Mouse (Mus musculus): ENCODE data around the gene Pus7.
"Not testable (repeated sequence)": the region's sequence is repeated elsewhere in the genome, so short reads cannot be mapped to it uniquely, and the experiment has no call there.

Pus7 gene

DNA sequence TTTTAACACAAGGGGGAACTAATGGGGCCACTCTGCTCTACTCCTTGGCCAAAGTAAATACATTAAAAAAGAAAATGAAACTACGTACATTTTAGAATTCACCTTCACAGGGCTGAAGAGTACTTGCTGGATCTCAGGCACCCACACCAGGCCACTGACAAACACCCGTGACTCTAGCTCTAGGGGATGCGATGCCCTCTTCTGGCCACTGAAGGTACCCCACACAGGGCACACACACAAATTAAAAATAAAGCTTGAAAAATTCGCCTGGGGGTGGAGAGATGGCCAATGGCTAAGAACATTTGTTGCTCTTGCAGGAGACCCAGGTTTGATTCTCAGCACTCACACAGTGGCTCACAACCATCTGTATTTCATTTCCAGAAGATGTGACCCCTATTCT is 27.1 kb downstream of the Pus7 start:
- DNase-seq (ENCODE audit: low read depth, low spot score) = no peak

DNA sequence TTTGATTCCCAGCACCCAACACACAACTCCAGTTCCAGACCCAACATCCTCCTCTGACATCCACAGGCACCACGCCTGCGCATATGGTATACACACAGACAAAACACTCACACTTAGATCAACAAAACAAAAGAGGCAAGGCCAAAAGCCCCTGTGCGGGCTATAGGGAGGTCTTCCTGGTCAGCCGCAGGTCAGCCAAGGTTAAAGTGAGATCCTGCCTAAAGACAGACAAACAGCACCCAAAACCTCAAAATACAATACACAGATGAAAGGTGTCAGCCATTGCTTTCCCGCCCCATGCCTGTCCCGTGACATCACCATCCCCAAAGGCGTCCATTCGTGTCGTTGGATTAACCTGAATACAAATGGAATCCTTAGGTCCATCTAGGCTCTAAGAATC is 27.9 kb downstream of the Pus7 start:
- no peak for DNase-seq (ENCODE audit: low read depth, low spot score)

DNA sequence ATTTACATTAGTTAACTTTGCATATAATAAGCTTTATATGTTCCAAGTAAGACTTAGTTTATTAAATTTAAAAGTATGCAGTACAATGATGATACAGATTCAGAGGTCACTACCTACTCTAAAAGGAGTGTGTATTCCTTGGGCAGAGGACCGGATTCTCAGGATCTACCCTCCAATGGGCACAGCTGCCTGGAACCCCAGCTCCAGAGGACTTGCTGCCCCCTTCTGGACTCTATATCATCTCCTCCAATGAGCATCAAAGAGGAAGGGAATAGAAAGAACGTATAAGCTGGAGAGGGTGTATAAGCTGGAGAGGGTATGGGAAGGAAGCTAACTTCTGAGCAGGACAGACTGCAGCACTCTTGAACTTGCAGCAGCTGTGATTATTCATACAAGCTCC is 33.6 kb downstream of the Pus7 start:
- peak; percentile 40 for DNase-seq (ENCODE audit: low read depth, low spot score)

DNA sequence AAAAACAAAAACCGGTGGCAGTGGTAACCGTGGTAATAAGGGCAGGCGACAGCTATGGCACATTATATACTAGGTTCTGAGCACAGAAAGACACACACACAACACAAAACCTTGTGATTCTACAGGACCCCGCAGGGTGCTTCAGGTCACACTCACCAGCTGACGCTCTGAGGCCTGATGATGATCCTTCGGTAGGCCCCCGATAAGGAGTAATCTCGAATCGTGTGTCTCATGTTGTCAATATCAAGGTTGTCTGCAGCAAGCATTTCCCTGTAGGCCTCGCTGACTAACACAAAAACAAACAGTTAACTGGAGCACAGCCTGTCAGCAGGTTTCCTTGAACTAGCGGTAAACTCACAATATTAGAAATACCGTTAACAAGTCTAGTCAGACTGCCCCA is 40.2 kb downstream of the Pus7 start:
- DNase-seq (ENCODE audit: low read depth, low spot score) = no peak

DNA sequence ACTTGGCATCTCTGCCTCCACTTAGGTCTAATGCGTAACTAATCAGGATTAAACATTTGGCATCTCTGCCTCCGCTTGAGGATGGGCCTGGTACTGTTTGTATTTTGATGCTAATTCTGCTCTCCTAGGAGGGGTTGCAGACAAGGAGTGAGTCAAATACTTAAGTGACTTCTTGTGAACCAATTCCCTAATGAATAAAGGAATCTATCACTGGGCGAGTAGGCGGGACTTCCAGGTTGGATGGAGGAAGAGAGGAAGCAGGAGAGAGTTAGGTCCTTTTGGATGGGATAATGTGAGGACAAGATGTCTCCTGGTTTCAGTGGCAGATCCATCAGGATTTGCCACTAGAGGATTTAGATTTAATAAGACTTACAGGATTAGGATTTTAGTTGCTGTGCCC is 46.4 kb downstream of the Pus7 start:
- no peak for DNase-seq (ENCODE audit: low read depth, low spot score)

DNA sequence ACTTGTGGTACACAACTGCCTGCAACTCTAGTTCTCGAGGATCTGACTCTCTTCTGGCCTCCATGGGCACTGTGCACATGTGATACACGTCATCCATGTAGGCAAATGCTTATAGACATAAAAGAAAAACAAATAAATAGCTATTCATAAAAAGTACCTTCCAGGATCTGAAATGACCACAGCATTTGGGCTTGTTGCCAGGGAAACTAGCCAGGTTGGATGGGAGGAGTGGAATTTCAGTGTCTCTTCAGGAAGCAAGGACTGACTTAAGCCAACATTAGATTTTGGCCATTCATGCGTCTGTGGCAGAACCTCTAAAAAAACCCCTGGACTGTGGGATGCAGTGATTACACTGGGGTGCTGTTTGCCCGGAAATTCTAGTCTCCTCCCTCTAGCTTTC is 47.1 kb downstream of the Pus7 start:
- peak; percentile 82 for DNase-seq (ENCODE audit: low read depth, low spot score)

DNA sequence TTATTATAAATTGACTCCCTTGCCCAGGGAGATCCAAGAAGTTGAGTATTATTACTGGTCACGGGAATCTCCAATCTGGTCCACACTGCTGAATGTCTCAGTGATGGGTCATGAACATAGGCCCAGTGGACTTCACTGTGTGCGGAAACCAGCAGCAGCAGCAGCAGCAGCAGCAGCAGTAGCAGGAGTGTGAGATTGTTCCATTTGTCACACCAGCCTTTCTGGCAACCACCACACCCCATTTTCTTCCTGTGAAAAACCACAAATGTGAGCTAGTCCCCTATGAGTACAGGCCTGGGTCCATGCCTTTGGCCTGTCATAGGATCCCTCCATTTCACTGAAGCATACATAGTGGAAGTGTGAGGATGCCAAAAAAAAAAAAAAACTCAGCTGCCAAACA is 61.6 kb downstream of the Pus7 start:
- DNase-seq (ENCODE audit: low read depth, low spot score) = no peak

DNA sequence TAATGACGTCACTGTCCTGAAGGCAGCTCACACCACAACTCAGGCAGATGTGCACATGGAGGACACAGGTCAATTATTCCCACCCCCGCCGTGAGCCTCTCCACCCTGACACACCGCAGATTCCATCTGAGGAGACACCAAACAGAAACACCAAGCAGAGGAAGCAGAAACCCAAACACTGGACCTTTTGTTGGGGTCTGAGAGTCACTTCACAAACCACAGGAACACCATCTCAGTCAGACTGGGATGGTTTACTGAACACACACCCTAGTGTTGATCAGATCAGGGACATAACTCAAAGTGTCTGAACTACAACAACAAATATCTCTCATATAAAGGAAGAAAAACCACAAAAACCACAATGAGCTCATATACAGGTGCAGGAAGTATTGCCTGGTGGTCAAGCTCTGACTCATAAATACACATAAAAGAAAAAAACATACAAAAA is 64.6 kb downstream of the Pus7 start:
- peak; percentile 90 for DNase-seq (ENCODE audit: low read depth, low spot score)

DNA sequence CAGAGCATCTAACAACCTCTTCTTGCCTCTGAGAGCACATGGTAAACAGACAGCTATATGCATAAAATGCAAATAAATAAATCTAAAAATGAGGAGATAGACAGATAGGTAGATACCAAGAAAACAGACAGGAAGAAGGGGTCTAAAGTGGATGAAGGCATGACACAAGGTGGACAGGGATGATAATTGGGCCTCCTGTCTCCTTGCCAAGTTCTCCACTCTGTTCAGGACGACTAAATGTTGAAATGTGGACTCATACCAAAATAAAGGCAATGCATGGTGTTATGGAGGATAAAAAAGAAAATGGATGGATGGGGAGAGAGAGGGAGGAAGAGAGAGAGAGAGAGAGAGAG is 65.4 kb downstream of the Pus7 start:
- no peak for DNase-seq (ENCODE audit: low read depth, low spot score)

DNA sequence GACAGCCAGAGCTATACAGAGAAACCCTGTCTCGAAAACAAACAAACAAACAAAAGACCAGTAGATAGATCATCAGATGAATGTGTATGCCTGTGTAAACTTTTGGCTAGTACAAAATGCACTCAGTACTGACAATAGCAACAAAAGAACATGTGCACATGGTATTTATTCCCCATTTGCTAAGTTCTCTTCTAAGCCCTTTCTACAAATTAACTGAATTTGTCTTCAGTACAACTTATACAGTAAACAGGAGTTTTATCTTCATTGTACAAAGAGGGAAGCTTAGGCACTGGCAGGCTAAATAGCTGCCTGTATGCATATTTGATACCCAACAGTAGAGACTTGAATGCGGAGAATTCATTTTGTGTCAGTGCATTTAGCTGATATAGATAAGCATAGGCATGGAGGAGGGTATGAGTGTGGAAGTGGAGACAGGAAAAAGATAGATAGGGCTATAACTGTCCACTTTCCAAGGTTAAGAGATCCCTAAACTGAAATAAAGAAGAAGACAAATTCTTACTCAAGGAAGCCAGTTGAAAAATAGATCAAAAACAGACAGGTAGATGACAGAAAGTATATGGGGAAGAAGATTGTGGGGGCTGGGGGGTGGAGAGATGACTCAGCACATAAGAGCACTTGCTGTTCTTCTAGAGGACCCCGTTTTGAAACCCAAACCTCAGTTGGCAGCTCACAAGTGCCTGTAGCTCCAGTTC is 65.9 kb downstream of the Pus7 start:
- DNase-seq (ENCODE audit: low read depth, low spot score) = no peak

DNA sequence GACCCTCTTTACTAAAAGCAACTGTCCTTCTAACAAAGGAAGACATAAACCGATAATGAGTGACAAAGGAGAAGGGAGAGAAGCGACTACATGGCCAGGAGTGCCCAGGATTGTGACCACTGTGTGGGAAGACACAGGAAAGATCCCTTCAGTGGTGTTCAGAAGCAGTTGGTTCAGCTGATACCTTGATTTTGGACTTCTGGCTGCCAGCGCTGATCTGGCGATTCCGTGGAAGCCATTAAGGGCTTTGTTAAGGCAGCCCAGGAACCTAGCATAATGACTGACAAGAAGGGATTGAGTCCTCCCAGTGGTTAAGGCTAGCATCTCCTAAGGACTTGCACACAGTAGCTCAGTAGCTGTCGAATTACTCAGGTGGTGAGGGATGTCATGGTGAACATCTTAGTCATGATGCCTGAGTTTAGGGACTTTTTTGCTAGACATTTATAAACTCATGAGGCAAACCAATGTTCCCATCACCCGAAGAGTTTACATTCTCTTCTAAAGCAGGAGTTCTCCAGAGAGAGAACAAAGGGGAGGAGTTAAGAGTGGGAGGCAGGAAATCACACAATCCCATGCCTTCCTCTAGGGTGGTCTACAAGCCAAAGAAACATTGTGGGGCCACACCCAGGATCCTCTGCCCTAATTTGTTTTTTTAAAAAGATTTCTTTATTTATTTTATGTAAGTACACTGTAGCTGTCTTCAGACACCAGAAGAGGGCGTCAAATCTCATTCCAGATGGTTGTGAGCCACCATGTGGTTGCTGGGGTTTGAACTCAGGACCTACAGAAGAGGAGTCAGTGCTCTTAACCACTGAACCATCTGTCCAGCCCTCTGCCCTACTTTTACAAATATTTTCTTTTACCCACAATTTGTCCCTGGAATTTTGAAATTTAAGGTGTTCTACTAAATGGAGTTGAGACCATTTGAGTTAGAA is 69.8 kb downstream of the Pus7 start:
- peak; percentile 48 for DNase-seq (ENCODE audit: low read depth, low spot score)

DNA sequence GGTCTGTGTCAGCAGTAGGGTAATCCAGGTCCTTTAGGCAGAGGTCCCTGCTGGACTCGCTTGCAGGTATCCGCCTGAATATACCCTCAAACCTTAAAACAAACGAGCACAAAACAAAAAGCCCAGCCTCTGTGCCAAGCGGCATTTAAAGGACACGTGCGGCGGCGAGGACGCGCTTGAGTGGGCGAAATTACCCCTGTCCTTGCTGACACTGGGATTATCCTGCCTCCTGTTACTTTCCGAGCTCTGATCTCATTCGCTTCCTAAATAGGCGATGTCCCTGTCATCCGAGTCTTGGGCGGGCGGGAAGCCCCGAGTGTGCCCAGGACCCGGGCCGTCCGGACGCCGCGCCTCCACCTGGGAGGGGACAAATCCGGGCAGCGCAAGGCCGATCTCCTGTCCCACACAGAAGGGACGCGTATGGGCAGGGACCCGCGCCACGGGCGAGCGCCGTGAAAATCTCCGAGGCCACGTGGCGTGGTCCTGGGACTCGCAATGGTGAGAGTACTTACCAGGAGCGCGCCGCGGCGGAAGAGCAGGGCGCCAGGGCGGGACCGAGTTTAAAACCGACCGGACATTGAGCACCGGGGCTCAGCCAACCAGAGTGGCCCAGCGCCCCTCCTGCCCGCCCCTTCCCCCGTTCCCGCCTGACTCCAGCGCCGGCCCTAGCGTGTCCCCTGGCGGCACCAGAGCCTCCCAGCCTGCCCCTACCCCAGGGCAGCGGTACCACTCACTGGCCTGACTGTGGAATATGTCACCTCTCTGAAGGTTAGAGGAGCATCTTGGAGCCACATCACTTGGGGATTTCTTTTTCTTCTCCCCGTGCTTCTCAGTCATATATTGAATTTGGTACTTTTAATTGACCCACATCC is 71.1 kb downstream of the Pus7 start:
- DNase-seq (ENCODE audit: low read depth, low spot score) = peak; percentile 69

DNA sequence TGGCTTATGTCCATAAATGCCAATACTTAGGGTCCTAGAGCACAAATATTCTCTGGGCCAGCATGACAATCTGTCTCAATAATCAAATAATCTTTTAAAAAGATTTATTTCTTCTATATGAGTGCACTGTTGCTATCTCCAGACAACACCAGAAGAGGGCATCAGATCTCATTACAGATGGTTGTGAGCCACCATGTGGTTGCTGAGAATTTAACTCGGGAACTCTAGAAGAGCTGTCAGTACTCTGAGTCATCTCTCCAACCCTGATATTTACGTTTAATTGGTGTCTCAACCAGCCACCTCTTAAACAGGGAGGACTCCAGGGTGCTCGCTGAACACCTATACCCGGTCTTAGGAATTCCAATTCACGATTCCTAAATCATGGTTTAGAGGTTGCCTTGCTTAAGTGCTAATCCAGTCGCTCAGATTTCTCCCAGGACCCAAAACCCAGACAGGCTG is 71.8 kb downstream of the Pus7 start:
- peak; percentile 68 for DNase-seq (ENCODE audit: low read depth, low spot score)

DNA sequence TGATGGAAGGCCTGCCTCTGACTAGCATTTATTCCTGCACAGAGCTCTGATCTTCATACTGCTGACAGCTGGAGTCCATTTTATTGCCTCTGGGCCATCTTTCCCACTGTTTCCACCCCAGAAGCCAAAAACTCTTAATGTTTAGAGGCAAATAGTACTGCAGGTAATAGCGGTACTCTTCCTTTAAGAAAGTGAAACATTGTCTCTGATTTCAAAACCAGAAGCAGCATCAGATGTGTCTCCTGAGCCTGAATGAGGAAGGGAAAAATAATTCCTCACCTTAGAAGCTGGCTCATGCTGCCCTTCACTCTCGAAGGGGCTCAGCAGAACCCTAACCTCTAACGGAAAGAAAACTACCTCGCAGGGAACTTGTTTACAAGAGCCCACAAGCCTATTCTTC is 72.3 kb downstream of the Pus7 start:
- no peak for DNase-seq (ENCODE audit: low read depth, low spot score)

DNA sequence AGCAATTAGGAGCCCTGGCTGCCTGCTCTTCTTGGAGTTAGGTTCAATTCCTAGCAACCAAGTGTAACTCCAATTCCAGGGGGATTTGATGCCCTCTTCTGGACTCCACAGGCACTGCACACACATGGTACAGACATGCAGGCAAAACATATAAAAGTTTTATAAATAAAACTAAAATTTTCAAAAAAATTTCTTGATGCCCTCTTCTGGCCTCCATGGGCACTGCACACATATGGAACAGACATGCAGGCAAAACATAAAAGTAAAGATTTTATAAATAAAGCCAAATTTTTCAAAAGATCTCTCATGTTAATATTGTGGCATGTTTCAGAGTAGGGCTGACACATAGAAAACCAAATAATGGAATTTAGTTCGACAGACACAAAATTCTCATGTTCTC is 73.8 kb downstream of the Pus7 start:
- peak; percentile 25 for DNase-seq (ENCODE audit: low read depth, low spot score)

DNA sequence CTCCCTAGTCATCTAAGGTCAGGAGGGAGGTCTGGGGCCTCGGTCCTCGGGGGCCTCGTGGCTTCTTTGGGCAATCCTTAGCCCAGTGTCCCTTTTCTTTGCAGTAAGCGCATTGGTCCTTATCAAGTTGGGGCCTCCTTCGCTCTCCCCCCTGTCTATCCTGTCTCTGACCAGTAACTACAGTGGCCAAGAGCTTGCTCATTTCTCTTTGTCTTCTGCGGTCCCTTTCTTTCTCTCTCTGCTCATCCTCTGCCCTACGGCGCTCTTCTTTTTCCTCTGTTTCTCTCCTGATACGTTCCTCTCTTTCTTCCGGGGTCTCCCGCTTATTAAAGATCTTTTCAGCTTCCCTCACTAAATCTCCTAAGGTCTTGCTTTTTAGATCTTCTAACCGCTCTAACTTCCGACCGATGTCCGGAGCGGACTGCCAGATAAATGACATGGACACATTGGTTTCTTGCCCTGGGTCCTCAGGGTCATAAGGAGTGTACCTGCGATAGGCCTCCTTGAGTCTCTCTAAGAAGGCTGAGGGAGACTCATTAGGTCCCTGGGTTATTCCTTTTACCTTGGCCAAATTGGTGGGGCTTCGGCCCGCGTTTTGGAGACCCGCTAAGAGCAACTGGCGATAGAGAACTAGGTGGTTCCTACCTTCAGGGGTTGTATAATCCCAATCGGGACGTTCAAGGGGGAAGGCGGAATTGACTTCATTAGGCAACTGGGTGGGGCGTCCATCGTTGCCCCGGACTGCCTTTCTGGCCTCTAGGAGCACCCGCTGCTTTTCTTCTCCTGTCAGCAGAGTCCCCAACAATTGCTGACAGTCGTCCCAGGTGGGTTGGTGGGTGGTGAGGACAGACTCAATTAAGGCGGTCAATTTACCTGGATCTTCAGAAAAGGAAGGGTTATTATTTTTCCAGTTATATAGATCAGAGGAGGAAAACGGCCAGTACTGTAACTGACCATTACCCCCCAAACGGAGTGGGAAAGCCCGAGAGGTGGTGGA is 76.6 kb downstream of the Pus7 start:
- DNase-seq (ENCODE audit: low read depth, low spot score) = not testable (repeated sequence)

DNA sequence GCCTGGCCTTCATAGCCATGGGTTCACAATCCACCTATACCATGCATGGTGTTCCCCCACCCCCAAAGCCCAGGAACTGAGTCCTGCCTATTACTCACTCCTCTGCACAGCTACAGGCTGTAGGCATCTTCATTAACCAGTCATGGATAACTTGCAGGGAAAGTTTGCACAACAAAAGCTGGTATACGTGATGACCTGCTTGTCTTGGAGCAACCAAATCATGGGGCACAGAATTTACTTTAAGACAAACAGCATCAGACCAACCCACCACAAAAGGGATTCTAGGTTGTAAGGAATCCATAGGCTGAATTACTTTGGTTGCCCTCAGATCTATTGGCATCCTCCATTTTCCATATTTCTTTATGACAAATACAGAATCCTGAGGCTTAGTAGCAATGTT is 86.1 kb downstream of the Pus7 start:
- DNase-seq (ENCODE audit: low read depth, low spot score) = no peak
